Mouse (Mus musculus): Measurements from ENCODE around the gene Pdik1l.

The Pdik1l gene

DNA sequence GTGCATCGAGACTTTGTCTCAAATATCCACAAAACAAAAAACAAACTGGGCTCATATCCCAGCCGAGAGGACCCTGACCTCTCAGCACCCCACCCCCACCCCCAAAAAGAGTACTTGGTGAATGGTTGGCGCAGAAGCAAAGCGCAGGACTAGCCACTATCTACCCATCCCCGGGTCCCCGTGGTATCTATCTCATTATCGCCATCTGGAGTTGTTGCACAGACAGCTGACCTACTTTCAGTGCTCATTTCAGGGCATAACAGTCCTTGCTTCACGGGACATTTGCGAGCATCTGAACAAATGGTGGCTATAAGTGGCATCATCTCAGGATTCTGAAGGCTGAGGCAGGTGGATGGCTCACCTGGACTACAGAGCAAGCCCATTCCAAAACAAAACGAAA is 49.0 kb downstream of the Pdik1l start:
- no peak for DNase-seq (ENCODE audit: extremely low spot score, low read depth, low spot score)

- DNase-seq (ENCODE audit: extremely low spot score, low read depth, low spot score) = no peak
Measured at GRCm38 (mm10) chr4:134238279-134238651, 49.4 kb downstream of the Pdik1l start, which contains the start of gene Cnksr1. Gene Cnksr1, minus strand, starts transcription at chr4:134238399.

DNA sequence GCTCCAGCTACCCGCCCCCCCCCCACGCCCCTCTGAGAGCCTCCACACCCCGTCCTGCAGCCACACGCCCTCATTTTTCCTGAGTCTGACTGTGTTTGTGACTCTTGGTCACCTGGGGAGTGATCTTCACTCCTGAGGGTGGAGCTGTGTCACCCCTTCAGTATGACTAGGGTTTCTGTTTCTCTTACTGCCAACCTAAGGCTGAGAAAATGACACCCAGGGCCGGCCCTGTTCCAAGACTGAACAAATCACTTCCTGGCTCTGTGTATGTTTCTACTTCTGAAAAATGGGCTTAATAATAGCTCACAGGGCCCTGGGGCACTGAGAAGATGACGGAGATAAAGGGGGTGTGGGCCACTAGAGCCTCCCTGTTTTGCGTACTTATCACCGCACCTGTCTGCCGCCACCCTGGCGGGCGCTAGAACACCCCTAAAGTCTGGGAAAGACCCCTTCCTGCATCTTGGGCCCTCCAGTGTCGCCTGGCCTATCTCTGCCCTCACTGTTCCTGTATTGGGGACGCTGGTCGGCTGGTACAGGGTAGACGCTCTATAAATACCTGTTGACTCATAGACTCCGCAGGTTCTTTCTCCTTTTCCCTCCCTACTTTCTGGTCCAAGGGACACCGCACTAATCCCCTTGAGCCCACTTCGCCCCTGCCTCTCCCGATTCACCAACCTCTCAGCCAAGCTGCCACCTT is 50.0 kb downstream of the Pdik1l start:
- no peak for DNase-seq (ENCODE audit: extremely low spot score, low read depth, low spot score)

- DNase-seq (ENCODE audit: extremely low spot score, low read depth, low spot score) = no peak
Measured at GRCm38 (mm10) chr4:134234876-134235275, 52.8 kb downstream of the Pdik1l start.

DNA sequence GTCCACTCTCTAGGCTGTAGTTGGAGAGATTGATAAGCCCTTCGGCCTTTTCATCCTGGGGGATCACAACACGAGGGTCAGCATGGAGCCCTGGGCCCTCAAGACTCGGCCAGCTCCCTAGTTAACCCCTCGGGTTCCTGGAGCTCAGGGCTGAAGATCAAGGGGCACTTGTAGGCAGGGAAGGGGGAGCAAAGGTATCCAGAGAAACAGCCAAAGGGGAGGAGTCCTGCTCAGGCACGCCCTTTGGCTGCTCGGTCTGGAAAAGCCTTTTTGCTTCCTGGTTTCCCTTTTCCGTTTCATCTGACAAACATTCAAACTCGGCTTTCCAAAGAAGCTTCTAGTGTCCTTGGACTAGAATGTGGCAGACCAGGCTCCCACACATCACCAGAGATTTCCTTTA is 57.3 kb downstream of the Pdik1l start:
- DNase-seq (ENCODE audit: extremely low spot score, low read depth, low spot score) = no peak

DNA sequence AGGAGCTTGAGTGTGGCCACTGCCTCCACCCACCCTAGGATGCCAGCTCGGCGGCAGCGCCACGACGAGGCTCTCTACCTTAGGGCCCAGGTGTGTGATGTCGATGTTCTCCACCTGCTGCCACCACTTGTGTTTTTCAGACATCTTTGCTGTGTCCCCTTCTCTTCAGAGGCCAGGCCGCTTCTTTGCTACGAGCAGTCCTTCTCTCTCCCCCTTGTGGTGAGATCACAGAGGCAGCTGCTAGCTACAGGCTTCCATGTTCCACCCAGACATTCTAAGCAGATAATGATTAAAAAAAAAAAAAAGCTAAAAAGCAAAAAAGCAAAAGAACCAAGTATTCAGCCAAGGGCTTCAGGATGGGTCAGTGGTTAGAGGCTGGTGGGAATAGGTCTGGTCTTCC is 60.5 kb downstream of the Pdik1l start, which contains the start of gene Catsper4:
Gene Catsper4 (minus strand): TSS at position 190 of the 400 bp plus-strand sequence.
- no peak for DNase-seq (ENCODE audit: extremely low spot score, low read depth, low spot score)

Data from hindlimb bud, embryonic 11.5 days (tissue).